Mouse (Mus musculus) heart, embryonic 10.5 days (tissue): ENCODE measurements around the gene Trpv5. TPM values are rescaled to one million over a fixed set of nuclear protein-coding genes. Genes with fewer than 3 reads are reported as not detected.
A peak's percentile ranks its signal among the peaks of the same experiment; 100 is the strongest.

Experiments used
- DNase-seq: peaks from one replicate; pipeline ENCODE4 v3.0.0-alpha.2; 2017; ENCODE audit warnings: low spot score
- H3K27ac ChIP-seq: fragments of 300-500 bp; sonication (generic); 2 replicates; pipeline ENCODE4 v1.5.1; 2016; ENCODE audit warnings: mild to moderate bottlenecking
- H3K27me3 ChIP-seq: fragments of 300-500 bp; sonication (generic); 2 replicates; pipeline ENCODE4 v1.6.1; 2016; ENCODE audit warnings: mild to moderate bottlenecking; ENCODE audit not compliant: poor library complexity, insufficient read depth, severe bottlenecking
- H3K36me3 ChIP-seq: fragments of 300-500 bp; sonication (generic); 2 replicates; pipeline ENCODE4 v1.6.1; 2016; ENCODE audit warnings: mild to moderate bottlenecking, moderate library complexity
- H3K4me1 ChIP-seq: fragments of 300-500 bp; sonication (generic); 2 replicates; pipeline ENCODE4 v1.6.1; 2016; ENCODE audit warnings: mild to moderate bottlenecking
- H3K4me3 ChIP-seq: fragments of 300-500 bp; sonication (generic); 2 replicates; pipeline ENCODE4 v1.5.1; 2016; ENCODE audit warnings: mild to moderate bottlenecking, moderate library complexity
- H3K9me3 ChIP-seq: fragments of 300-500 bp; sonication (generic); 2 replicates; pipeline ENCODE4 v1.6.1; 2016; ENCODE audit warnings: mild to moderate bottlenecking, moderate library complexity
- WGBS: fragments of 180-500 bp; shearing (Covaris S2); methylation state at CpG from one replicate; pipeline ENCODE4 v1.1.7; 2016; 5-methylcytosine and 5-hydroxymethylcytosine counted together
- polyA plus RNA-seq: library from polyadenylated mRNA; unstranded; fragments of >200 nt; fragmentation: Nextera tagmentation; extraction: Ambion mirVana; gene quantifications from 2 replicates; pipeline ENCODE4 v1.2.1, GENCODE M21; 2016

Gene Trpv5
- polyA plus RNA-seq, 1 experiment from 2014 or later: not detected

GRCm38 (mm10) chr6:41636178-41636577, 44.4 kb downstream of the Trpv5 start, which contains the start of gene Trpv6:
Gene Trpv6, minus strand, starts transcription at chr6:41636405.
- WGBS: 5% methylated on average over 5 of the region's 5 CpGs
- no peaks in the 10 kb centered on the region for H3K9me3 ChIP-seq
- no peak within 1 kb of the TSS for H3K4me3 ChIP-seq
- H3K27me3 ChIP-seq: peaks cover 4% of the 10 kb centered on the region; the same call in 1 of the 2 replicates
- DNase-seq: no peak
- H3K27ac ChIP-seq: no peak within 1 kb of the TSS
- H3K4me1 ChIP-seq: no peaks in the 10 kb centered on the region
- no peaks in the 10 kb centered on the region for H3K36me3 ChIP-seq

GRCm38 (mm10) chr6:41635211-41635610, 45.4 kb downstream of the Trpv5 start:
- WGBS: 47% methylated on average over 1 of the region's 1 CpGs
- no peak overlapping the region for H3K4me3 ChIP-seq
- H3K9me3 ChIP-seq: no peaks in the 10 kb centered on the region
- no peaks in the 10 kb centered on the region for H3K4me1 ChIP-seq
- H3K36me3 ChIP-seq: no peaks in the 10 kb centered on the region
- no peak overlapping the region for H3K27ac ChIP-seq
- H3K27me3 ChIP-seq: peaks cover 4% of the 10 kb centered on the region; the same call in 1 of the 2 replicates
- no peak for DNase-seq

GRCm38 (mm10) chr6:41631549-41631948, 49.0 kb downstream of the Trpv5 start:
- H3K4me3 ChIP-seq: no peak overlapping the region
- H3K4me1 ChIP-seq: no peaks in the 10 kb centered on the region
- no peaks in the 10 kb centered on the region for H3K36me3 ChIP-seq
- DNase-seq: no peak
- H3K27ac ChIP-seq: no peak overlapping the region
- H3K9me3 ChIP-seq: no peaks in the 10 kb centered on the region
- WGBS: 79% methylated on average over 4 of the region's 4 CpGs
- H3K27me3 ChIP-seq: peaks cover 4% of the 10 kb centered on the region; the same call in 1 of the 2 replicates

GRCm38 (mm10) chr6:41630791-41631190, 49.8 kb downstream of the Trpv5 start:
- DNase-seq: no peak
- Histone ChIP-seq H3K4me1 (no peaks in the 10 kb centered on the region), H3K4me3 (no peak overlapping the region), H3K36me3 (no peaks in the 10 kb centered on the region), H3K27me3 (peaks cover 1% of the 10 kb centered on the region; the same call in 1 of the 2 replicates), H3K9me3 (no peaks in the 10 kb centered on the region), H3K27ac (no peak overlapping the region)
- WGBS: 73% methylated on average over 2 of the region's 2 CpGs

GRCm38 (mm10) chr6:41628180-41628579, 52.4 kb downstream of the Trpv5 start:
- Histone ChIP-seq H3K36me3 (no peaks in the 10 kb centered on the region), H3K4me1 (no peaks in the 10 kb centered on the region), H3K27me3 (no peaks in the 10 kb centered on the region), H3K27ac (no peak overlapping the region), H3K9me3 (no peaks in the 10 kb centered on the region), H3K4me3 (no peak overlapping the region)
- 87% methylated on average over 1 of the region's 1 CpGs for WGBS
- DNase-seq: no peak

GRCm38 (mm10) chr6:41622661-41623060, 57.9 kb downstream of the Trpv5 start:
- Histone ChIP-seq H3K9me3 (no peaks in the 10 kb centered on the region), H3K27me3 (no peaks in the 10 kb centered on the region), H3K4me1 (no peaks in the 10 kb centered on the region), H3K36me3 (no peaks in the 10 kb centered on the region), H3K27ac (no peak overlapping the region), H3K4me3 (no peak overlapping the region)
- no peak for DNase-seq
- 70% methylated on average over 9 of the region's 9 CpGs for WGBS

- DNase-seq: peak; percentile 69
- H3K36me3 ChIP-seq: no peaks in the 10 kb centered on the region
- no peaks in the 10 kb centered on the region for H3K4me1 ChIP-seq
- no peak overlapping the region for H3K27ac ChIP-seq
- no peak overlapping the region for H3K4me3 ChIP-seq
- 87% methylated on average over 12 of the region's 12 CpGs for WGBS
- no peaks in the 10 kb centered on the region for H3K27me3 ChIP-seq
- no peaks in the 10 kb centered on the region for H3K9me3 ChIP-seq
Observed at GRCm38 (mm10) chr6:41621241-41621990, 59.2 kb downstream of the Trpv5 start.

GRCm38 (mm10) chr6:41620173-41620798, 60.3 kb downstream of the Trpv5 start:
- H3K27ac ChIP-seq: no peak overlapping the region
- no peaks in the 10 kb centered on the region for H3K9me3 ChIP-seq
- no peaks in the 10 kb centered on the region for H3K27me3 ChIP-seq
- H3K36me3 ChIP-seq: no peaks in the 10 kb centered on the region
- H3K4me3 ChIP-seq: no peak overlapping the region
- no peak for DNase-seq
- no peaks in the 10 kb centered on the region for H3K4me1 ChIP-seq
- WGBS: 82% methylated on average over 9 of the region's 9 CpGs

GRCm38 (mm10) chr6:41607637-41608036, 72.9 kb downstream of the Trpv5 start:
- H3K27ac ChIP-seq: no peak overlapping the region
- H3K27me3 ChIP-seq: peaks cover 24% of the 10 kb centered on the region
- H3K4me1 ChIP-seq: peaks cover 9% of the 10 kb centered on the region; the same call in 1 of the 2 replicates
- no peaks in the 10 kb centered on the region for H3K9me3 ChIP-seq
- no peak overlapping the region for H3K4me3 ChIP-seq
- H3K36me3 ChIP-seq: no peaks in the 10 kb centered on the region
- 49% methylated on average over 5 of the region's 5 CpGs for WGBS
- DNase-seq: no peak

- peak overlapping the region; percentile 75 for H3K4me3 ChIP-seq
- no peaks in the 10 kb centered on the region for H3K9me3 ChIP-seq
- H3K36me3 ChIP-seq: no peaks in the 10 kb centered on the region
- peaks cover 9% of the 10 kb centered on the region; the same call in 1 of the 2 replicates for H3K4me1 ChIP-seq
- 4% methylated on average over 4 of the region's 4 CpGs for WGBS
- no peak overlapping the region for H3K27ac ChIP-seq
- DNase-seq: no peak
- H3K27me3 ChIP-seq: peaks cover 24% of the 10 kb centered on the region
Observed at GRCm38 (mm10) chr6:41606214-41606613, 74.4 kb downstream of the Trpv5 start.

GRCm38 (mm10) chr6:41605794-41606104, 74.8 kb downstream of the Trpv5 start:
- Histone ChIP-seq H3K9me3 (no peaks in the 10 kb centered on the region), H3K27ac (peak overlapping the region; percentile 93), H3K36me3 (no peaks in the 10 kb centered on the region), H3K4me3 (peak overlapping the region; percentile 75), H3K27me3 (peaks cover 24% of the 10 kb centered on the region), H3K4me1 (peaks cover 9% of the 10 kb centered on the region; the same call in 1 of the 2 replicates)
- no peak for DNase-seq
- 0% methylated on average over 7 of the region's 7 CpGs for WGBS

- peak within 1 kb of the TSS; percentile 93 for H3K27ac ChIP-seq
Observed at GRCm38 (mm10) chr6:41605061-41605793, 75.3 kb downstream of the Trpv5 start, which contains the start of gene Ephb6. Gene Ephb6, plus strand, starts transcription at chr6:41605482.

More at GRCm38 (mm10) chr6:41605061-41605793, 75.3 kb downstream of the Trpv5 start, which contains the start of gene Ephb6:
- under 1% methylated on average over 67 of the region's 68 CpGs for WGBS
- Histone ChIP-seq H3K36me3 (no peaks in the 10 kb centered on the region), H3K9me3 (no peaks in the 10 kb centered on the region), H3K27me3 (peaks cover 24% of the 10 kb centered on the region), H3K4me3 (peak within 1 kb of the TSS; percentile 75), H3K4me1 (peaks cover 9% of the 10 kb centered on the region; the same call in 1 of the 2 replicates)
- DNase-seq: peak; percentile 91
